Mouse (Mus musculus) lung, postnatal 0 days (tissue): Measurements from ENCODE around the gene Dync1li2.

Experiments
- CTCF ChIP-seq: IDR thresholded peaks from 2 replicates; pipeline ENCODE4 v1.5.1; 2016; ENCODE audit warnings: antibody characterized with exemption, mild to moderate bottlenecking
- EP300 ChIP-seq: IDR thresholded peaks from 2 replicates; pipeline ENCODE4 v1.6.1; 2016; ENCODE audit warnings: antibody characterized with exemption, mild to moderate bottlenecking, control low read depth

DNA sequence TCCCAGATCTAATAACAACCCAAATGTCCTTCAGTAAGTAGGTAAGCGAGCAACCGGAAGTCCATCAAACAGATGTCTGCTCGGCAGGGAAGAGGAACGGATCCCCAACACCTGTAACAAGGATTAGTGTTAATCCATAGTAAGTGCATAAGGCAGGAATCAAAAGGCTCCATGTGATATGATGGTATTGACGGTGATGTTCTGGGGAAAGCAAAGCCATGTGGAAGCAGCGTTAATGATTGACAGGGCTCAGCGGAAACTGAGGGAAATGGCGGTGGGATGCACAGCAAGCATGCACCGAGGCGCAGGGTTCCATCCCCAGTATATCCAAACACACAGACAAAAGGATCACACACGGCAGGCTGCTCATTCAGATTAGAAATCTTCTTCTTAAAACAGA is 68.6 kb downstream of the Dync1li2 start:
- TF ChIP-seq CTCF (no peak), EP300 (no peak)
